Mouse (Mus musculus) hindbrain, embryonic 14.5 days (tissue): ENCODE results near the gene Slc27a1. TPM values are rescaled to one million over a fixed set of nuclear protein-coding genes. Genes with fewer than 3 reads are reported as not detected.

ENCODE experiments used
- ATAC-seq: fragments of 200-750 bp; cut with Nextera tagmentation; 2 replicates; pipeline ENCODE4 v1.8.0; 2017; ENCODE audit warnings: moderate number of reproducible peaks, mild to moderate bottlenecking, moderate TSS enrichment, moderate library complexity; ENCODE audit not compliant: low FRiP score
- DNase-seq: peaks from one replicate; pipeline ENCODE4 v3.0.0-alpha.2; 2015; ENCODE audit warnings: low spot score
- H3K27ac ChIP-seq: fragments of 300-500 bp; sonication (generic); 2 replicates; pipeline ENCODE4 v1.5.1; 2014; ENCODE audit warnings: mild to moderate bottlenecking, moderate library complexity
- H3K27me3 ChIP-seq: fragments of 300-500 bp; sonication (generic); 2 replicates; pipeline ENCODE4 v1.6.1; 2014; ENCODE audit warnings: mild to moderate bottlenecking, low read length, mixed read lengths; ENCODE audit not compliant: control insufficient read depth, insufficient read depth
- H3K36me3 ChIP-seq: fragments of 300-500 bp; sonication (generic); replicated peaks from 2 replicates; pipeline ENCODE4 v1.6.1; 2014; ENCODE audit not compliant: control insufficient read depth, insufficient read depth
- H3K4me1 ChIP-seq: fragments of 300-500 bp; sonication (generic); replicated peaks from 2 replicates; pipeline ENCODE4 v1.6.1; 2014; ENCODE audit warnings: antibody characterized with exemption, low read length, mixed read lengths; ENCODE audit not compliant: control insufficient read depth, insufficient read depth
- H3K4me2 ChIP-seq: fragments of 300-500 bp; sonication (generic); replicated peaks from 2 replicates; pipeline ENCODE4 v1.6.1; 2014; ENCODE audit warnings: mild to moderate bottlenecking, moderate library complexity
- H3K4me3 ChIP-seq: fragments of 300-500 bp; sonication (generic); replicated peaks from 2 replicates; pipeline ENCODE4 v1.5.1; 2014; ENCODE audit warnings: mild to moderate bottlenecking, low read length
- H3K9ac ChIP-seq: fragments of 300-500 bp; sonication (generic); 2 replicates; pipeline ENCODE4 v1.6.1; 2014
- H3K9me3 ChIP-seq: fragments of 300-500 bp; sonication (generic); 2 replicates; pipeline ENCODE4 v1.6.1; 2016; ENCODE audit warnings: low read length; ENCODE audit not compliant: control insufficient read depth
- WGBS: fragments of 180-500 bp; shearing (Covaris S2); extraction: QIAGEN DNeasy Blood & Tissue Kit; methylation state at CpG from one replicate; pipeline ENCODE4 v1.1.7; 2014; 5-methylcytosine and 5-hydroxymethylcytosine counted together
- polyA plus RNA-seq: library from polyadenylated mRNA; unstranded; fragments of >200 nt; fragmentation: Nextera tagmentation; extraction: Ambion mirVana; gene quantifications from 2 replicates; pipeline ENCODE4 v1.2.1, GENCODE M21; 2014

Slc27a1 gene
- polyA plus RNA-seq, 1 experiment from 2014 or later, result 57.3 TPM

GRCm38 (mm10) chr8:71566501-71566900, 2.2 kb upstream of the Slc27a1 start, which contains the start of gene Nxnl1:
TSS of gene Nxnl1 (minus strand) at chr8:71566601.
- H3K4me2 ChIP-seq, result no peak within 1 kb of the TSS
- no peak for ATAC-seq
- H3K27ac ChIP-seq, result no peak within 1 kb of the TSS
- H3K27me3 ChIP-seq, result peaks cover 34% of the 10 kb centered on the region
- no peak within 1 kb of the TSS for H3K9ac ChIP-seq
- H3K9me3 ChIP-seq, result no peaks in the 10 kb centered on the region
- peaks cover 12% of the 10 kb centered on the region for H3K4me1 ChIP-seq
- 56% methylated on average over 3 of the region's 3 CpGs for WGBS
- no peaks in the 10 kb centered on the region for H3K36me3 ChIP-seq
- H3K4me3 ChIP-seq, result no peak within 1 kb of the TSS
- DNase-seq, result no peak

- Histone ChIP-seq H3K9ac (no peak overlapping the region), H3K4me2 (no peak overlapping the region), H3K9me3 (no peaks in the 10 kb centered on the region), H3K4me1 (peaks cover 22% of the 10 kb centered on the region), H3K27me3 (peaks cover 24% of the 10 kb centered on the region), H3K36me3 (no peaks in the 10 kb centered on the region), H3K27ac (no peak overlapping the region), H3K4me3 (no peak overlapping the region)
- no peak for DNase-seq
- WGBS, result 78% methylated on average over 7 of the region's 7 CpGs
- no peak for ATAC-seq
Observed at GRCm38 (mm10) chr8:71567587-71567986, 1.1 kb upstream of the Slc27a1 start.

GRCm38 (mm10) chr8:71568941-71569340, 259 bp downstream of the Slc27a1 start:
- 15% methylated on average over 6 of the region's 6 CpGs for WGBS
- Histone ChIP-seq H3K4me2 (peak overlapping the region; percentile 89), H3K36me3 (no peaks in the 10 kb centered on the region), H3K9me3 (no peaks in the 10 kb centered on the region), H3K27ac (peak overlapping the region; percentile 83), H3K4me1 (peaks cover 25% of the 10 kb centered on the region), H3K27me3 (peaks cover 10% of the 10 kb centered on the region; the same call in 1 of the 2 replicates), H3K4me3 (peak overlapping the region; percentile 51), H3K9ac (peak overlapping the region; percentile 80)
- DNase-seq, result no peak
- no peak for ATAC-seq

- Histone ChIP-seq H3K9me3 (no peaks in the 10 kb centered on the region), H3K4me3 (peak overlapping the region; percentile 51), H3K4me2 (peak overlapping the region; percentile 89), H3K36me3 (no peaks in the 10 kb centered on the region), H3K9ac (peak overlapping the region; percentile 80), H3K27me3 (peaks cover 7% of the 10 kb centered on the region; the same call in 1 of the 2 replicates), H3K4me1 (peaks cover 25% of the 10 kb centered on the region), H3K27ac (peak overlapping the region; percentile 83)
- peak; percentile 87 for DNase-seq
- peak; percentile 79 for ATAC-seq
- under 1% methylated on average over 51 of the region's 51 CpGs for WGBS
Observed at GRCm38 (mm10) chr8:71569366-71570290, 946 bp downstream of the Slc27a1 start.

GRCm38 (mm10) chr8:71570291-71570954, 1.7 kb downstream of the Slc27a1 start:
- Histone ChIP-seq H3K9me3 (no peaks in the 10 kb centered on the region), H3K4me2 (peak overlapping the region; percentile 89), H3K27me3 (peaks cover 7% of the 10 kb centered on the region; the same call in 1 of the 2 replicates), H3K4me1 (peaks cover 25% of the 10 kb centered on the region), H3K36me3 (no peaks in the 10 kb centered on the region), H3K27ac (peak overlapping the region; percentile 83), H3K4me3 (peak overlapping the region; percentile 51), H3K9ac (peak overlapping the region; percentile 80)
- ATAC-seq (peak; percentile 88), DNase-seq (peak; percentile 91)
- WGBS, result under 1% methylated on average over 41 of the region's 41 CpGs

- Histone ChIP-seq H3K36me3 (no peaks in the 10 kb centered on the region), H3K4me2 (peak overlapping the region; percentile 89), H3K9me3 (no peaks in the 10 kb centered on the region), H3K9ac (peak overlapping the region; percentile 80), H3K27me3 (peaks cover 6% of the 10 kb centered on the region; the same call in 1 of the 2 replicates), H3K27ac (peak overlapping the region; percentile 55), H3K4me3 (peak overlapping the region; percentile 51; the same call in 1 of the 2 replicates), H3K4me1 (peaks cover 25% of the 10 kb centered on the region)
- WGBS, result 83% methylated on average over 2 of the region's 2 CpGs
- DNase-seq, result no peak
- no peak for ATAC-seq
Observed at GRCm38 (mm10) chr8:71572077-71572476, 3.4 kb downstream of the Slc27a1 start.

GRCm38 (mm10) chr8:71572847-71573633, 4.4 kb downstream of the Slc27a1 start:
- peak overlapping the region; percentile 61 for H3K27ac ChIP-seq
- peak overlapping the region; percentile 25 for H3K4me2 ChIP-seq
- H3K4me1 ChIP-seq, result peaks cover 25% of the 10 kb centered on the region
- WGBS, result 70% methylated on average over 9 of the region's 9 CpGs
- H3K9ac ChIP-seq, result 0 out of 2 replicates have a peak overlapping the region, but pooled peaks have one; percentile 20
- ATAC-seq, result no peak
- no peaks in the 10 kb centered on the region for H3K9me3 ChIP-seq
- no peaks in the 10 kb centered on the region for H3K27me3 ChIP-seq
- H3K36me3 ChIP-seq, result no peaks in the 10 kb centered on the region
- H3K4me3 ChIP-seq, result no peak overlapping the region
- peak; percentile 72 for DNase-seq

GRCm38 (mm10) chr8:71574426-71574825, 5.7 kb downstream of the Slc27a1 start:
- H3K9me3 ChIP-seq, result no peaks in the 10 kb centered on the region
- H3K27me3 ChIP-seq, result no peaks in the 10 kb centered on the region
- H3K4me2 ChIP-seq, result no peak overlapping the region
- H3K27ac ChIP-seq, result no peak overlapping the region
- H3K4me3 ChIP-seq, result no peak overlapping the region
- DNase-seq, result no peak
- H3K9ac ChIP-seq, result no peak overlapping the region
- 72% methylated on average over 7 of the region's 7 CpGs for WGBS
- H3K4me1 ChIP-seq, result peaks cover 25% of the 10 kb centered on the region
- H3K36me3 ChIP-seq, result no peaks in the 10 kb centered on the region
- no peak for ATAC-seq
